Mouse (Mus musculus) spleen, adult 2 months (tissue): ENCODE measurements at regions not wholly inside any gene's neighbourhood (a gene's known extent, or its start where the extent isn't known, plus 50 kb on each side); places are given as distances from the start of the nearest gene placed in this dataset.

Source experiments
- CTCF ChIP-seq: fragments of 200-500 bp; IDR thresholded peaks from 2 replicates; pipeline ENCODE4 v1.5.1; 2011; ENCODE audit warnings: mild to moderate bottlenecking, inconsistent platforms; ENCODE audit not compliant: insufficient read depth, insufficient read length, insufficient replicate concordance; ENCODE audit errors: extremely low read depth
- POLR2A ChIP-seq: fragments of 200-500 bp; IDR thresholded peaks from 2 replicates; pipeline ENCODE4 v1.6.1; 2011; ENCODE audit warnings: low read depth, low read length, inconsistent platforms

DNA sequence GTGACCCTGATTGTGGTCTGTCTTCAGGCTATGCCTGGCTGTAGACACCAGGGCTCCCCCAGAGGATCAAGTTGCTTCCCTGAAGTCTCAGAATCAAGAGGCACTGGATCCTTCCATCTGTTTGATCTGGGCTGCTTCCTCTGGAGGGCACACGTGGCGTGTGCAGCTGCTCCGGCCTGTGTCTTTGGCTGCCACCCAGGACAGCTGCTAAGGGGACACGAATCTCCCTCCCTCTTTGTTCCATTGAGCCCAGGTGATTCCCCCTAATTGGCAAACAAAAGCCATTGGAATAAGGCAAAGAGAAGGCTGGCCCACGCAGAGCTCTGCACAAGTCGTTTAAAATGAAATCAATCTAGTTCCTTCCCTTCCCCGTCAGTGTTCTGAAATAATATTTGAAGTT, 170.7 kb upstream of the Gas1 start:
- TF ChIP-seq CTCF (no peak), POLR2A (no peak)
